Mouse (Mus musculus) intestine, embryonic 14.5 days (tissue): Measurements from ENCODE around the gene Cdc42bpg. TPM values are rescaled to one million over a fixed set of nuclear protein-coding genes. Genes with fewer than 3 reads are reported as not detected.
A peak's percentile ranks its signal among the peaks of the same experiment; 100 is the strongest.

ENCODE experiments used
- ATAC-seq: fragments of 200-750 bp; cut with Nextera tagmentation; replicated peaks from 2 replicates; pipeline ENCODE4 v1.8.0; 2017; ENCODE audit warnings: low read depth, moderate number of reproducible peaks, moderate TSS enrichment, moderate library complexity; ENCODE audit not compliant: low FRiP score, low TSS enrichment
- DNase-seq: peaks from one replicate; pipeline ENCODE4 v3.0.0-alpha.2; 2018; ENCODE audit warnings: low spot score
- H3K27ac ChIP-seq: fragments of 300-500 bp; sonication (generic); 2 replicates; pipeline ENCODE4 v1.5.1; 2014; ENCODE audit warnings: low read depth, mild to moderate bottlenecking, control low read depth
- H3K27me3 ChIP-seq: fragments of 300-500 bp; sonication (generic); replicated peaks from 2 replicates; pipeline ENCODE4 v1.6.1; 2014; ENCODE audit warnings: low read length, control low read depth; ENCODE audit not compliant: control insufficient read depth, insufficient read depth
- H3K36me3 ChIP-seq: fragments of 300-500 bp; sonication (generic); 2 replicates; pipeline ENCODE4 v1.6.1; 2014; ENCODE audit warnings: low read length, control low read depth; ENCODE audit not compliant: control insufficient read depth, insufficient read depth
- H3K4me1 ChIP-seq: fragments of 300-500 bp; sonication (generic); replicated peaks from 2 replicates; pipeline ENCODE4 v1.6.1; 2014; ENCODE audit warnings: low read length, control low read depth, mixed read lengths; ENCODE audit not compliant: control insufficient read depth, insufficient read depth
- H3K4me2 ChIP-seq: fragments of 300-500 bp; sonication (generic); 2 replicates; pipeline ENCODE4 v1.6.1; 2014; ENCODE audit warnings: low read length
- H3K4me3 ChIP-seq: fragments of 300-500 bp; sonication (generic); 2 replicates; pipeline ENCODE4 v1.5.1; 2014; ENCODE audit warnings: low read depth, low read length, control low read depth, mixed read lengths
- H3K9ac ChIP-seq: fragments of 300-500 bp; sonication (generic); 2 replicates; pipeline ENCODE4 v1.6.1; 2014; ENCODE audit warnings: mild to moderate bottlenecking, low read length
- H3K9me3 ChIP-seq: fragments of 300-500 bp; sonication (generic); 2 replicates; pipeline ENCODE4 v1.6.1; 2016; ENCODE audit warnings: low read length, control low read depth; ENCODE audit not compliant: control insufficient read depth
- WGBS: fragments of 180-500 bp; shearing (Covaris S2); extraction: QIAGEN DNeasy Blood & Tissue Kit; methylation state at CpG from one replicate; pipeline ENCODE4 v1.1.7; 2014; 5-methylcytosine and 5-hydroxymethylcytosine counted together
- polyA plus RNA-seq: library from polyadenylated mRNA; unstranded; fragments of >200 nt; fragmentation: Nextera tagmentation; extraction: Ambion mirVana; gene quantifications from 2 replicates; pipeline ENCODE4 v1.2.1, GENCODE M21; 2014

The Cdc42bpg gene
- polyA plus RNA-seq, 1 experiment from 2014 or later = 1.5 TPM

DNA sequence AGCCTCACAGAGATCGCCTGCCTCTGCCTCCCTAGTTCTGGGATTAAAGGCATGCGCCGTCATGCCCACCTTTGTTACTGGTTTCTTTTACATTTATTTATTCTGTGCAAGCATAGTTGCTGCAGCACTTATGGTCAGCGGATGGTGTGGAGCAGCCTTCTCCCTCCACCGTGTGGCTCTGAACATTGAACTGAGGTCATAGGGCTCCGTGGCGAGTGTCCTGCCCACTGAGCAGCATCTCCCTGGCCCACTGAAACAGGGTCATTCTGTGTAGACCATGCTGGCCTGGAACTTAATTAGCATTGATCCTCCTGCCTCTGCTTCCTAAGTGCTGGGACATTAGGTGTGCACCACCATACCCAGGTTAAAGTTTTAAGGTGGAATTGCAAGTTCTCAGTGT lies 25.7 kb upstream of the Cdc42bpg start:
- no peaks in the 10 kb centered on the region for H3K27me3 ChIP-seq
- no peak overlapping the region for H3K9ac ChIP-seq
- no peak overlapping the region for H3K4me2 ChIP-seq
- no peak overlapping the region for H3K4me3 ChIP-seq
- H3K9me3 ChIP-seq = no peaks in the 10 kb centered on the region
- H3K4me1 ChIP-seq = peaks cover 25% of the 10 kb centered on the region
- H3K36me3 ChIP-seq = peaks cover 46% of the 10 kb centered on the region
- H3K27ac ChIP-seq = no peak overlapping the region
- 83% methylated on average over 7 of the region's 7 CpGs for WGBS
- no peak for ATAC-seq
- no peak for DNase-seq

DNA sequence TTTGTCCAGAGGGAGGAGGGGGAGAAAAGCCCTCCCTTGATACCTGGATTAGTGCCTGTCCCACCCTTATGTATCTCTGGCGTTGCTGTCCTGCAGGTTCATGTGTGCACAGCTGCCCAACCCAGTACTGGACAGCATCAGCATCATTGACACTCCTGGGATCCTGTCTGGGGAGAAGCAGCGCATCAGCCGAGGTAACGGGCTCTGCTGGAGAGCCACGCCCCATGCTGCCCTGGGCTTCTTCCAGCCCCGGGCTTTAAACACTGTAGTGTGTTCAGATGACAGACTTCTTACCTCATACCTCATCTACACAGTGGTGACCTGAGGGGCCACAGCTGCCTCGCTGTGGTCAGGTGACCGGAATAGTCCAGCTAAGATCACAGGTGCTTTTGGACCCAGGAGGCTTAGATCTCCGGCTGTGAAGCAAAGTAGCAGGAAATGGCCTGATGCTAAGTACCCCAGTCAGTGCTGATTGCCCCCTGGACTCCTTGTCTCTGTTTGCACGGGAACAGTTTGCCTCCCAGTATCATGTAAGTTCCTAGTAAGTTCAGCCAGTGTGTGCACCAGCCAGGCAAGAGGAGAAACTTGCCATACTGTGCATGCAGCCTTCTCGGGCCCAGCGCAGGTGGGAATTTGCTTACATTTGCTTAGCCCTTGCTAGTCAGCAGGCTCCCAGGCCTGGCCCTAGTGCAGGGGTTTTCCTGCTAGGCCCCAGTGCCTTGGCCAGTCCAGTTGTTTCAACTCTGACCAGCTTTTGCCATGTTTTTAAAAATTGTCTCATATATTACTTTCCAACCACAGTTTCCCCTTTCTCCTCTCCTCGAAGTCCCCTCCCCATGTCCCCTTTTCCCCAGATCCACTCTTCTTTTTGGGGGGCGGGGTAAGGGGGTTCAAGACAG lies 24.9 kb upstream of the Cdc42bpg start:
- no peaks in the 10 kb centered on the region for H3K27me3 ChIP-seq
- no peak overlapping the region for H3K4me3 ChIP-seq
- no peak for ATAC-seq
- H3K4me2 ChIP-seq = no peak overlapping the region
- no peak for DNase-seq
- no peaks in the 10 kb centered on the region for H3K9me3 ChIP-seq
- peaks cover 21% of the 10 kb centered on the region for H3K4me1 ChIP-seq
- no peak overlapping the region for H3K9ac ChIP-seq
- peaks cover 52% of the 10 kb centered on the region for H3K36me3 ChIP-seq
- no peak overlapping the region for H3K27ac ChIP-seq
- 70% methylated on average over 14 of the region's 14 CpGs for WGBS

DNA sequence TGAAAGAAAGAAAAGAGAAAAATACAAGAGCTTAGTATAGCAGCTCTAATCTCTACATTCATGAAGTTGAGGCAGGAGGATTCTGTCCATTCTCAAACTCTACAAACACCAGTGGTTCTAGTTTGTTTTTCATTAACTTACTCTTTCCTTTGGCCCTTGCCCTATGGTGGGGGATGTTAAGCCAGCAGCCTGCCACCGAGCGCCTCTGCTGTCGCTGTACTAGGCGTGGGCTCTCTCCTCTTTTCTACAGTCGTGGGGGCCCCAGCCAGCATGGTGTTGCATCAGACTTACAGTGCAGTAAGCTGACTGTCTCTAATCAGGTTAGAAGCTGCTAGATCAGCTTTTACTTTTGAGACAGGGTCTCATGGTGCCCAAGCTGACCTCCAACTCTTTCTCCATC lies 23.3 kb upstream of the Cdc42bpg start:
- Histone ChIP-seq H3K27ac (no peak overlapping the region), H3K4me2 (no peak overlapping the region), H3K9ac (no peak overlapping the region), H3K27me3 (no peaks in the 10 kb centered on the region), H3K4me3 (no peak overlapping the region), H3K4me1 (peaks cover 16% of the 10 kb centered on the region), H3K9me3 (no peaks in the 10 kb centered on the region), H3K36me3 (peaks cover 60% of the 10 kb centered on the region)
- 72% methylated on average over 5 of the region's 5 CpGs for WGBS
- ATAC-seq (no peak), DNase-seq (no peak)

DNA sequence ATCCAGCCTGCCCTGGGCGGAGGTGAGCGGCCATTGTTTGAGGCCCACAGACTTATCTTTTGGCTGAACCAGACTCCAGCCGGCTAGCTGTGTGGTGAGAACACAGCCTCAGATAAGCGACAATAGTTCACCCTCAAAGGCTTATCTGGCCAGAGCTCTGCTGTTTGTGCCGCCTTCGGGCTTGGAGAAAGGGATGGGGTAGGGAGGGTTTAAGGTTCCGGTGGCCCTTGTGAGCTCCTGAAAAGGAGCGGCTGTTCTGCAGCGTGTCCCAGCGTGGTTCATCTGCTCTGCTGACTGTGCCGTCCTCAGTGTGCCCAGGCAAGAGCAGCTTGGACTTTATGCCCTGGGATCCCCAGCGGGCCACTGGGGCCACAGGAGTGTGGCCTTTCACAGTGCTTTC lies 21.8 kb upstream of the Cdc42bpg start:
- H3K36me3 ChIP-seq = peaks cover 66% of the 10 kb centered on the region
- no peak for DNase-seq
- no peaks in the 10 kb centered on the region for H3K9me3 ChIP-seq
- no peak overlapping the region for H3K4me2 ChIP-seq
- H3K27me3 ChIP-seq = no peaks in the 10 kb centered on the region
- H3K9ac ChIP-seq = no peak overlapping the region
- no peak overlapping the region for H3K4me3 ChIP-seq
- WGBS = 77% methylated on average over 12 of the region's 12 CpGs
- no peak for ATAC-seq
- peaks cover 1% of the 10 kb centered on the region; the same call in 1 of the 2 replicates for H3K4me1 ChIP-seq
- no peak overlapping the region for H3K27ac ChIP-seq

DNA sequence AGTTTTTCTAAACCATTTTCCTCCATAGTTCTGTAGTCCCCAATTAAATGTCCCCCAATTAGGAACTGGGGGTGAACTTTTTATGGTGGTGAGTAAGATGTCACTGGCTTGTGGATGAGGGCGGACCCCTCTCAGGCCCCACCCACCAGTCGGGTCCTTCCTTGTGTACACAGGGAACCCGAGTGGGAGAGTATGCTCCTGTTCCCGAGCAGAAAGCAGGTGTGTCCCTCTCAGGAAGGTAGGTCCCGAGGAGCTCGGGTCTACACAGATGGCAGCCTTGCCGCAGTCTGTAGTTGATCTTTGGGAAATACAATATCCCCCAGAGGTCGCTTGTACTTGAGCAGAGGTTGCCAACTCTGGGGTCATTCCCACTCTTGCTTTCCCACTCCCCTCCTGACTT lies 21.0 kb upstream of the Cdc42bpg start:
- no peaks in the 10 kb centered on the region for H3K27me3 ChIP-seq
- no peak overlapping the region for H3K4me3 ChIP-seq
- 62% methylated on average over 8 of the region's 8 CpGs for WGBS
- no peak overlapping the region for H3K9ac ChIP-seq
- DNase-seq (no peak), ATAC-seq (peak; percentile 22; the same call in 1 of the 2 replicates)
- peaks cover 68% of the 10 kb centered on the region for H3K36me3 ChIP-seq
- H3K9me3 ChIP-seq = no peaks in the 10 kb centered on the region
- H3K27ac ChIP-seq = no peak overlapping the region
- H3K4me2 ChIP-seq = no peak overlapping the region
- no peaks in the 10 kb centered on the region for H3K4me1 ChIP-seq

DNA sequence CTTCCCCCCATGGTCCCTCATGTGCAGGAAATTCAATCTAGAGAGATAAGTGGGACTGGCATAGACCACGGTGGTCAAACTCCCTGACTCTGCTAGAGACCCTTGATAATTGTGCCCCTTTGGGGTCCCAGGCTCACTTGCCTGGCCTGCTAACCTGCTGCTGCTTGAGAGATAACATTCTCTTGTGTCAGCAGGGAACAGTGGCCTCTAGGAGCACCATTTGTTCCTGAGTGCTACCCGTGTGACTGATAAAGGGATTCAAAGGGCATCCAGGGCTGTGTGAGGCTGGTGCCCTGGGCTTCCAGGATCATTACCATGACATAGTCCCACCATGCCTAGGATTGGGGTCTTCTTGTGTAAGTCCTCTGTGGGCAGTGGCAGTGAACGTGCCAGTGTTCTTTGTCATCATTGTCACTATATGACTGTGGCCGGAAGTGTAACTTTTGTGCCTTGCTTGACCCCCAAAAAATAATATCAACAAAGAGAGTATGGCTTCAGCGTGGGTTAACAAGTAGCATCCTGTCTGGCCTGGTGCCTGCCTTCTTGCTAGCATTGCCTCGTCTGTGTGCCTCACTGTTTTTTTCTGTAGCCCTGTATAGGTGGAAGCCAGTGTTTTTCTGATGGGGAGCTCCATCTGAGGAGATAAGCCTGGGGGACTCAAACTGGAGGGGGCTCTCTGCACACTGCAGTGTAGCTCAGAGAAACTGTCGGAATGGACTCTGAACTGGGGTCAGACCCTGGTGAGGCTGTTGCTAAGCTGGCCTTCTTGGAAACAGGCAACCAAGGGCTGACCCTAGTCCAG lies 20.4 kb upstream of the Cdc42bpg start:
- Histone ChIP-seq H3K36me3 (peaks cover 64% of the 10 kb centered on the region), H3K9me3 (no peaks in the 10 kb centered on the region), H3K27ac (no peak overlapping the region), H3K27me3 (no peaks in the 10 kb centered on the region), H3K9ac (no peak overlapping the region), H3K4me3 (no peak overlapping the region), H3K4me2 (no peak overlapping the region), H3K4me1 (no peaks in the 10 kb centered on the region)
- DNase-seq = no peak
- WGBS = 68% methylated on average over 7 of the region's 7 CpGs
- ATAC-seq = no peak

DNA sequence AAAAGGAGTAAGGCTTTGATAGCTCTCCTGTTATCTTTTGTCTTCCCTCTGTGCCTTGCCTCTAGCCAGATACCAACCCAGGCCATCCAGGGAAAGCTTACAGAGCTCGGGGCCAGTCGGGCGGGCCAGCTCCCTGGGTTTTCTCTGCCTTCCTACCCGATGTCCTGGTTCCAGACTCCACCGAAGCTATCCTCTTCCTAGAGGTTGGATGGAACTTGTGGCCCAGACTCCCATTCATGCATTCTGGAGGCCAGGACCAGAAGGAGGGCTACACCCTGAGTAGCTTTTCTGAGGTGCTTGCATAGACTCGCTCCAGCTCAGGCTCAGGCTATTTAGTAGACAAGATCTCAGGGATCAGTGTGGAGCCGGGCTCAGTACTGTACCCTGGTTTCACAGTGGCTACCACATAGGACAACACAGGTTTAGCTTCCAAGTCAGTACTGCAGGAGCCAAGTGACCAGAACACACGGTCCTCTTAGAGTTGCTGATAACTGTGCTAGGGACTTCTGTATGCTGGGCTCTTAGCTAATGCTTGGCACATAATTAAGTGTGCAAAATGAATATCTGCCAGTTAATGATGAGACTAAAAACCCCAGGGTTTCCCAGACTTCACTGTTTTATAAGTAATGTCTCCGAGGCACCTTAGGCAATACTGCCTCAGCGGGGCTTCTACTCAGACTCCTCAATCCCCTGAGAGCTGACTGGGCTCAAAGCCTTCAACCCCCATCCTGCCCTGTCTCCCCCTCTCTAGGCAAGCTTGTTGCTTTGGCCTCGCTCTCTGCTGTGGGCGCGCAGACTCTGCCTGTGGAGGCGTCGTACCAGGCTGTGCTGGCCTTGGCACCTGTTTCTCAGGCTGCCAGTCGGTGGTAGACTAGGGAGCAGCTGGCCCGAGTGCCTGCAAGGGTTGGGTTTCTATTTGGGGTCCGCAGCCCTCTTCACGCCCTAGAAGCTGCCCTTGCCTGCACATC lies 19.5 kb upstream of the Cdc42bpg start:
- 91% methylated on average over 19 of the region's 19 CpGs for WGBS
- no peaks in the 10 kb centered on the region for H3K4me1 ChIP-seq
- no peak overlapping the region for H3K9ac ChIP-seq
- H3K9me3 ChIP-seq = no peaks in the 10 kb centered on the region
- no peaks in the 10 kb centered on the region for H3K27me3 ChIP-seq
- H3K27ac ChIP-seq = no peak overlapping the region
- ATAC-seq = no peak
- H3K36me3 ChIP-seq = peaks cover 60% of the 10 kb centered on the region
- no peak overlapping the region for H3K4me3 ChIP-seq
- DNase-seq = no peak
- H3K4me2 ChIP-seq = no peak overlapping the region

DNA sequence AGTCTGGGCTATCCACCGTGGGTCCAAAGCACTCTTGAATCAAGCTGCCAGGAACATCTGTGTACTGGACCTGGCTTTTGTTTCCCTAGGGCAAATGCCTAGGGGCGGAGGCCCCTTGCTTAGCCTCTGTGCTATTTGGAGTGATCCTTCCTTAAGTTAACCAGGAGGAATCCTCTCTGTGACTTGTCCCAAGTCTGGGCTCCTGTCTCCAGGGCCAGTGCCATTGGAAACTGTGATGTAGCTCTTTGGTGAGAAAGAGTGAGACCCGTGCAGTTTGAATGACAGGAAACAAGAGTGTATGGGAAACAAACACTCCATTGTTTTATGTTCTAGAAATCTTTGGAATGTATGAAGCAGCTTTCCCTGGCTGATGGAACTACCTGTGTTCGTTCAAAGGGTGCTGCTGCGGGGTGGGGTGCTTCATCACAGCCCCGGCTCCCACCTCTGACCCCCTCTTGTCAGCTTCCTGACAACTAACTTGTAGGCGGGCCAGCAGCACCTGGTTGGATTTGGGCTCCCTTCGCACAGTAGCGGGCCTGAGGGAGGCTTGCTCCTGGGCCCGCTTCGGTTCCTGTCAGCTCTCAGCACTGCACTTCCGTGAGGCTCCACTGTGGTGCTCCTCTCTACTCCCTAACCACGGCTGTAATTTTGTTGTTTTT lies 17.9 kb upstream of the Cdc42bpg start:
- Histone ChIP-seq H3K27ac (no peak overlapping the region), H3K27me3 (no peaks in the 10 kb centered on the region), H3K4me1 (no peaks in the 10 kb centered on the region), H3K4me2 (no peak overlapping the region), H3K9ac (no peak overlapping the region), H3K9me3 (no peaks in the 10 kb centered on the region), H3K36me3 (peaks cover 49% of the 10 kb centered on the region), H3K4me3 (no peak overlapping the region)
- DNase-seq = no peak
- 69% methylated on average over 13 of the region's 13 CpGs for WGBS
- no peak for ATAC-seq
